Mouse (Mus musculus): Measurements from ENCODE around the gene E2f2. TPM values are rescaled to one million over a fixed set of nuclear protein-coding genes. Genes with fewer than 3 reads are reported as not detected.

Gene E2f2
- total RNA-seq, 2 experiments from 2014 or later: 10.2 to 17.0 TPM

- ATAC-seq (replicated peaks; ENCODE audit: low FRiP score, low TSS enrichment, poor library complexity, severe bottlenecking): no peak
Observed at GRCm38 (mm10) chr4:136195029-136195428, 22.8 kb downstream of the E2f2 start.

GRCm38 (mm10) chr4:136195629-136196028 is 23.4 kb downstream of the E2f2 start:
- ATAC-seq (replicated peaks; ENCODE audit: low FRiP score, low TSS enrichment, poor library complexity, severe bottlenecking): no peak

- ATAC-seq (replicated peaks; ENCODE audit: low FRiP score, low TSS enrichment, poor library complexity, severe bottlenecking): no peak
Observed at GRCm38 (mm10) chr4:136196201-136196600, 24.0 kb downstream of the E2f2 start.

GRCm38 (mm10) chr4:136198846-136199245 is 26.7 kb downstream of the E2f2 start:
- no peak for ATAC-seq (replicated peaks; ENCODE audit: low FRiP score, low TSS enrichment, poor library complexity, severe bottlenecking)

GRCm38 (mm10) chr4:136199562-136200292 is 27.5 kb downstream of the E2f2 start:
- ATAC-seq (replicated peaks; ENCODE audit: low FRiP score, low TSS enrichment, poor library complexity, severe bottlenecking): 0 out of 2 replicates have a peak, but pooled peaks have one; percentile 65

- no peak for ATAC-seq (replicated peaks; ENCODE audit: low FRiP score, low TSS enrichment, poor library complexity, severe bottlenecking)
Observed at GRCm38 (mm10) chr4:136202509-136202908, 30.3 kb downstream of the E2f2 start.

- ATAC-seq (replicated peaks; ENCODE audit: low FRiP score, low TSS enrichment, poor library complexity, severe bottlenecking): no peak
Observed at GRCm38 (mm10) chr4:136204775-136205174, 32.6 kb downstream of the E2f2 start.

GRCm38 (mm10) chr4:136206033-136206893 is 34.1 kb downstream of the E2f2 start, which contains the start of gene Asap3:
TSS of gene Asap3 (plus strand) at chr4:136206365.
- ATAC-seq (replicated peaks; ENCODE audit: low FRiP score, low TSS enrichment, poor library complexity, severe bottlenecking): peak; percentile 89

GRCm38 (mm10) chr4:136206943-136207342 is 34.7 kb downstream of the E2f2 start:
- no peak for ATAC-seq (replicated peaks; ENCODE audit: low FRiP score, low TSS enrichment, poor library complexity, severe bottlenecking)

GRCm38 (mm10) chr4:136210931-136211330 is 38.7 kb downstream of the E2f2 start:
- no peak for ATAC-seq (replicated peaks; ENCODE audit: low FRiP score, low TSS enrichment, poor library complexity, severe bottlenecking)

- no peak for ATAC-seq (replicated peaks; ENCODE audit: low FRiP score, low TSS enrichment, poor library complexity, severe bottlenecking)
Observed at GRCm38 (mm10) chr4:136213629-136214028, 41.4 kb downstream of the E2f2 start.

GRCm38 (mm10) chr4:136214828-136215227 is 42.6 kb downstream of the E2f2 start:
- ATAC-seq (replicated peaks; ENCODE audit: low FRiP score, low TSS enrichment, poor library complexity, severe bottlenecking): no peak

GRCm38 (mm10) chr4:136215576-136215975 is 43.4 kb downstream of the E2f2 start:
- no peak for ATAC-seq (replicated peaks; ENCODE audit: low FRiP score, low TSS enrichment, poor library complexity, severe bottlenecking)

- no peak for ATAC-seq (replicated peaks; ENCODE audit: low FRiP score, low TSS enrichment, poor library complexity, severe bottlenecking)
Observed at GRCm38 (mm10) chr4:136217063-136217462, 44.9 kb downstream of the E2f2 start.

GRCm38 (mm10) chr4:136218595-136219214 is 46.5 kb downstream of the E2f2 start:
- ATAC-seq (replicated peaks; ENCODE audit: low FRiP score, low TSS enrichment, poor library complexity, severe bottlenecking): no peak

- ATAC-seq (replicated peaks; ENCODE audit: low FRiP score, low TSS enrichment, poor library complexity, severe bottlenecking): no peak
Observed at GRCm38 (mm10) chr4:136220133-136220775, 48.1 kb downstream of the E2f2 start.

- no peak for ATAC-seq (replicated peaks; ENCODE audit: low FRiP score, low TSS enrichment, poor library complexity, severe bottlenecking)
Observed at GRCm38 (mm10) chr4:136223549-136224239, 51.5 kb downstream of the E2f2 start.

GRCm38 (mm10) chr4:136224240-136224559 is 52.0 kb downstream of the E2f2 start:
- no peak for ATAC-seq (replicated peaks; ENCODE audit: low FRiP score, low TSS enrichment, poor library complexity, severe bottlenecking)
